Mouse (Mus musculus) heart, embryonic 12.5 days (tissue): ENCODE data around the gene Cenpw. TPM values are rescaled to one million over a fixed set of nuclear protein-coding genes. Genes with fewer than 3 reads are reported as not detected.

ENCODE experiments used
- ATAC-seq: fragments of 200-750 bp; cut with Nextera tagmentation; 2 replicates; pipeline ENCODE4 v1.8.0; 2017; ENCODE audit warnings: moderate TSS enrichment, moderate library complexity; ENCODE audit not compliant: insufficient number of reproducible peaks, low FRiP score
- H3K27ac ChIP-seq: fragments of 300-500 bp; sonication (generic); 2 replicates; pipeline ENCODE4 v1.5.1; 2016; ENCODE audit warnings: mild to moderate bottlenecking, moderate library complexity; ENCODE audit not compliant: poor library complexity, severe bottlenecking
- H3K27me3 ChIP-seq: fragments of 300-500 bp; sonication (generic); replicated peaks from 2 replicates; pipeline ENCODE4 v1.6.1; 2016; ENCODE audit warnings: mild to moderate bottlenecking, moderate library complexity
- H3K36me3 ChIP-seq: fragments of 300-500 bp; sonication (generic); 2 replicates; pipeline ENCODE4 v1.6.1; 2016; ENCODE audit warnings: mild to moderate bottlenecking, moderate library complexity
- H3K4me1 ChIP-seq: fragments of 300-500 bp; sonication (generic); replicated peaks from 2 replicates; pipeline ENCODE4 v1.6.1; 2016; ENCODE audit warnings: mild to moderate bottlenecking
- H3K4me2 ChIP-seq: fragments of 300-500 bp; sonication (generic); 2 replicates; pipeline ENCODE4 v1.6.1; 2016; ENCODE audit warnings: mild to moderate bottlenecking, moderate library complexity
- H3K4me3 ChIP-seq: fragments of 300-500 bp; sonication (generic); 2 replicates; pipeline ENCODE4 v1.5.1; 2016; ENCODE audit warnings: mild to moderate bottlenecking
- H3K9ac ChIP-seq: fragments of 300-500 bp; sonication (generic); 2 replicates; pipeline ENCODE4 v1.6.1; 2016; ENCODE audit warnings: mild to moderate bottlenecking, moderate library complexity
- H3K9me3 ChIP-seq: fragments of 300-500 bp; sonication (generic); replicated peaks from 2 replicates; pipeline ENCODE4 v1.6.1; 2016; ENCODE audit warnings: mild to moderate bottlenecking, moderate library complexity
- WGBS: fragments of 180-500 bp; shearing (Covaris S2); methylation state at CpG from one replicate; pipeline ENCODE4 v1.1.7; 2016; 5-methylcytosine and 5-hydroxymethylcytosine counted together
- polyA plus RNA-seq: library from polyadenylated mRNA; unstranded; fragments of >200 nt; fragmentation: Nextera tagmentation; extraction: Ambion mirVana; gene quantifications from 2 replicates; pipeline ENCODE4 v1.2.1, GENCODE M21; 2016

Cenpw gene
- polyA plus RNA-seq, result 42.8 and 44.5 TPM in 2 replicates

- Histone ChIP-seq H3K27ac (no peak within 1 kb of the TSS; the same call in 1 of the 2 replicates), H3K9me3 (no peaks in the 10 kb centered on the region), H3K4me3 (peak within 1 kb of the TSS; percentile 91), H3K9ac (peak within 1 kb of the TSS; percentile 93), H3K4me2 (peak within 1 kb of the TSS; percentile 93), H3K27me3 (no peaks in the 10 kb centered on the region), H3K36me3 (no peaks in the 10 kb centered on the region), H3K4me1 (peaks cover 8% of the 10 kb centered on the region)
- WGBS, result 1% methylated on average over 55 of the region's 55 CpGs
- ATAC-seq, result peak; percentile 100
Measured at GRCm38 (mm10) chr10:30199916-30200826, at the start of gene Cenpw. TSS of gene Cenpw (minus strand) at chr10:30200560.

- no peak for ATAC-seq
- 67% methylated on average over 3 of the region's 3 CpGs for WGBS
Measured at GRCm38 (mm10) chr10:30249654-30250053, 49.3 kb upstream of the Cenpw start.

GRCm38 (mm10) chr10:30199501-30199900, 859 bp downstream of the Cenpw start:
- ATAC-seq, result no peak
- peaks cover 8% of the 10 kb centered on the region for H3K4me1 ChIP-seq

More at GRCm38 (mm10) chr10:30249654-30250053, 49.3 kb upstream of the Cenpw start:
- H3K27ac ChIP-seq, result no peak overlapping the region
- no peaks in the 10 kb centered on the region for H3K4me1 ChIP-seq
- no peak overlapping the region for H3K4me2 ChIP-seq
- no peaks in the 10 kb centered on the region for H3K36me3 ChIP-seq
- no peak overlapping the region for H3K4me3 ChIP-seq
- H3K9ac ChIP-seq, result no peak overlapping the region
- no peaks in the 10 kb centered on the region for H3K9me3 ChIP-seq
- no peaks in the 10 kb centered on the region for H3K27me3 ChIP-seq

GRCm38 (mm10) chr10:30167700-30168099, 32.7 kb downstream of the Cenpw start:
- no peak for ATAC-seq
- H3K4me3 ChIP-seq, result no peak overlapping the region
- H3K9ac ChIP-seq, result no peak overlapping the region
- no peaks in the 10 kb centered on the region for H3K36me3 ChIP-seq
- no peak overlapping the region for H3K4me2 ChIP-seq
- H3K9me3 ChIP-seq, result no peaks in the 10 kb centered on the region
- H3K27me3 ChIP-seq, result no peaks in the 10 kb centered on the region
- no peaks in the 10 kb centered on the region for H3K4me1 ChIP-seq
- WGBS, result 77% methylated on average over 4 of the region's 4 CpGs
- H3K27ac ChIP-seq, result no peak overlapping the region

More at GRCm38 (mm10) chr10:30199501-30199900, 859 bp downstream of the Cenpw start:
- H3K27me3 ChIP-seq, result no peaks in the 10 kb centered on the region
- WGBS, result 47% methylated on average over 5 of the region's 5 CpGs
- no peak overlapping the region for H3K27ac ChIP-seq
- no peaks in the 10 kb centered on the region for H3K9me3 ChIP-seq
- peak overlapping the region; percentile 93 for H3K4me2 ChIP-seq
- no peaks in the 10 kb centered on the region for H3K36me3 ChIP-seq
- peak overlapping the region; percentile 28; the same call in 1 of the 2 replicates for H3K9ac ChIP-seq
- peak overlapping the region; percentile 91 for H3K4me3 ChIP-seq
